Mouse (Mus musculus) adipocyte (in vitro differentiated cells): ENCODE data around the gene Naglu.
"Not testable (repeated sequence)": the region's sequence is repeated elsewhere in the genome, so short reads cannot be mapped to it uniquely, and the experiment has no call there.

ENCODE experiments used
- DNase-seq: peaks from one replicate; pipeline ENCODE4 v3.0.0-alpha.2; 2016; ENCODE audit warnings: low spot score

The Naglu gene

DNA sequence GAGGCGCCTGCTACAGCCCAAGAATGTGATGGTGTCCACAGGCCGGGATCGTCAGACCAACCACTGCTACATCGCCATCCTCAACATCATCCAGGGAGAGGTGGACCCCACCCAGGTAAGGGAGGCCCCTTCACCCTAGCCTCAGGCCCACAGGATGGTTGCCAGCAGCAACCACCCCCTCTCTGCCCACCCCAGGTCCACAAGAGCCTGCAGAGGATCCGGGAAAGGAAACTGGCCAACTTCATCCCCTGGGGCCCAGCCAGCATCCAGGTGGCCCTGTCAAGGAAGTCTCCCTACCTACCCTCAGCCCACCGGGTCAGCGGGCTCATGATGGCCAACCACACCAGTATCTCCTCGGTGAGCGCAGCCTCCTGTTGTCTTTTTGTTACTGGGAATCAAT lies 55.2 kb downstream of the Naglu start:
- not testable (repeated sequence) for DNase-seq

DNA sequence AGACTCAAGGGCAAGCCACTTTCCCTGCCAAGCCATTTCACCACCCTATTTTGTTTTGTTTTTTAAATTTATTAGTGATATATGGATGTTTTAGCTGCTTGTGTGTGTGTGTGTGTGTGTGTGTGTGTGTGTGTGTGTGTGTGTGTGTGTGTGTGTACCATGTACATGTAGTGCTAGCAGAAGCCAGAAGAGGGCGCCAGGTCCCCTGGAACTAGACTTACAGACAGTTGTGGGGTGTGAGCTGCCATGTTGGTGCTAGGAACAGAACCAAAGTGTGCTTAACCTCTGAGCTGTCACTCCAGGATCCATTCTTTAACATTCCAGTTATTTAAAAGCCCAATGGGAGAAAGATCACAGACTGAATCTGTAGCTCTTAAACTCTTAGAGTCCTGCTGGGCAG lies 57.3 kb downstream of the Naglu start:
- no peak for DNase-seq
